Mouse (Mus musculus): ENCODE data around the gene Pde4d. TPM values are rescaled to one million over a fixed set of nuclear protein-coding genes. Genes with fewer than 3 reads are reported as not detected.

Pde4d gene
- polyA plus RNA-seq, 1 experiment from 2014 or later, result 20.5 TPM

DNA sequence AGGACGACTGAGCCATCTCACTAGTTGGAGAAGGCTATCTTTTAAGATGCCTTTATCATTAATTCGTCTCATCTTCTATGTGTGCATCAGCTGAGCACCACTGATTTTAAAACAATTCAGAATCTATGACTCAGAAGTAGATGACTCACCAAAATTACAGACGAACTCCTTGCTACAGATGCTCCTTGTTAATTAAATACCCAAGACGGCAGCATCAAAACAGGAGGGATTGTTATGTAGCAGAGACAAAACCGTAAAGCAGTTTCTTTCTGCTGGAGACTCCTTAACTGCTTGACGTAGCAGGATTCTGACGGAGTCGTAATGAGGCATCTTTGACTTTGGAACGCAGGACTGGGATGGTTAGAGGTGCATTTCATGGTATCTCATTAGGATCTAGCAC lies 1050.6 kb downstream of the Pde4d start:
- Histone ChIP-seq H3K27ac (ENCODE audit: low read length) (no peak overlapping the region), H3K4me3 (replicated peaks; ENCODE audit: low read length) (no peak overlapping the region), H3K36me3 (ENCODE audit: control insufficient read depth, insufficient read depth) (no peaks in the 10 kb centered on the region), H3K4me2 (ENCODE audit: low read length) (no peak overlapping the region), H3K9me3 (ENCODE audit: control insufficient read depth, low read length) (no peaks in the 10 kb centered on the region), H3K9ac (replicated peaks; ENCODE audit: low read depth, low read length) (no peak overlapping the region), H3K27me3 (replicated peaks; ENCODE audit: control insufficient read depth, insufficient read depth, low read length) (no peaks in the 10 kb centered on the region), H3K4me1 (replicated peaks; ENCODE audit: control insufficient read depth, insufficient read depth, low read length) (no peaks in the 10 kb centered on the region)
- 75% methylated on average over 9 of the region's 9 CpGs for WGBS
- no peak for ATAC-seq

DNA sequence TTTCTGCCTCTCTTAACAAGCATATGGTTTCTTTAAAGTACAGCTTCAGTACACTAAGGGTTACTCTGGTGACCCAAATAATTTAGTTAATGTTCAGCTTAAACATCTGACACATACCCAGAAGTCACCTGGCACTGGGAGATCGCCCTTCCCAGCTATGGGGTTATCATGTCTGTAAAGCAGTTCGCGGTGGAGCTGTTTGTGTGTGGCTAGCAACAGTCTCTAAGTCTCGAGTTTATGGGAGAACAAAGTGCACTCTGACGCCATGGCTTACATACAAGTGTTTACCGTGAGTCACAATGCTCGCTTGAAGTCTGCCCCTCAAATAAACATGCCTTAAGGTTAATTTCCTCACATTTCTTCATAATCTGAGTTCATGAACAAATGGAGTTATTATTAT lies 1053.0 kb downstream of the Pde4d start:
- Histone ChIP-seq H3K9me3 (ENCODE audit: control insufficient read depth, low read length) (no peaks in the 10 kb centered on the region), H3K36me3 (ENCODE audit: control insufficient read depth, insufficient read depth) (no peaks in the 10 kb centered on the region), H3K4me2 (ENCODE audit: low read length) (no peak overlapping the region), H3K27ac (ENCODE audit: low read length) (no peak overlapping the region), H3K4me1 (replicated peaks; ENCODE audit: control insufficient read depth, insufficient read depth, low read length) (no peaks in the 10 kb centered on the region), H3K4me3 (replicated peaks; ENCODE audit: low read length) (no peak overlapping the region), H3K27me3 (replicated peaks; ENCODE audit: control insufficient read depth, insufficient read depth, low read length) (no peaks in the 10 kb centered on the region), H3K9ac (replicated peaks; ENCODE audit: low read depth, low read length) (no peak overlapping the region)
- ATAC-seq, result no peak
- WGBS, result 89% methylated on average over 7 of the region's 7 CpGs

DNA sequence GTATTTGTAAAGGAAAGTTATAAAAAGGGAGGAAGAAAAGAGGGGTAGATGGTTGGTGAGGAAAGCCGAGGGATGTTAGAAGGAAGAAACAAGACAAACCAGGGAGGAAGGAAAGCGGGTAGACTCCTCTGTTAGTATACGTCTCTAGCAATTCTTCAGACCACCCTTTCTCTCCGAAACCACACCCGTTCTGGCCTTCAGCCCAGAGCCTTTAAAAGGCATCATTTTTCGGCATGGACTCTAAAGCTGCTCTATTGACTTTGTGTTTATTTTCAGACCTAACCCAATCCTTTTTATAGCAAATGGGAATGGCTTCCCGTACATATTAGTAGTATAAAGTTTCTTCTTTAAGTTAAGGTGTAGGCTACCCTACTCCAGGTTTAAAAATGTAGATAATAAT lies 1057.0 kb downstream of the Pde4d start:
- 69% methylated on average over 7 of the region's 7 CpGs for WGBS

DNA sequence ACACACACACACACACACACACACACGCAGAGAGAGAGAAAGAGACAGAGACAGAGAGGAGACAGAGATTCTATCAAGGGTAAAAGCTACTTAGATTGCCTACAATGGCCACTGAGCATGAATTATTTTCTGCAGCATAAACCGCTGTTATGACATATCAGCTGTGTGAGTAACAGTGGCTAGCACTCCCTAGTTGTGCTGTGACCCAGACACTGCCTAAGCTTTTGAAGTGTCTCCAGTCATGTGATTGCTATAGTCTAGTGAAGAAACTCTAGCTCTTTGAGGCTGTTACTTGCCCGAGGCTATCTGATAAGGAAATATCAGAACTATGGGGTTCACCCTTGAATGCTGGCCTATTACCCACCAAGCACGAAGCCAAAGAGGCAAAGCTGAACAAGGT lies 1058.7 kb downstream of the Pde4d start:
- 90% methylated on average over 4 of the region's 4 CpGs for WGBS
- H3K4me2 ChIP-seq (ENCODE audit: low read length), result no peak overlapping the region
- no peak for ATAC-seq

More for the DNA sequence above, 1057.0 kb downstream of the Pde4d start:
- Histone ChIP-seq H3K27me3 (replicated peaks; ENCODE audit: control insufficient read depth, insufficient read depth, low read length) (no peaks in the 10 kb centered on the region), H3K9me3 (ENCODE audit: control insufficient read depth, low read length) (no peaks in the 10 kb centered on the region), H3K4me1 (replicated peaks; ENCODE audit: control insufficient read depth, insufficient read depth, low read length) (no peaks in the 10 kb centered on the region), H3K36me3 (ENCODE audit: control insufficient read depth, insufficient read depth) (no peaks in the 10 kb centered on the region), H3K27ac (ENCODE audit: low read length) (no peak overlapping the region), H3K4me3 (replicated peaks; ENCODE audit: low read length) (no peak overlapping the region), H3K4me2 (ENCODE audit: low read length) (no peak overlapping the region), H3K9ac (replicated peaks; ENCODE audit: low read depth, low read length) (no peak overlapping the region)
- no peak for ATAC-seq

DNA sequence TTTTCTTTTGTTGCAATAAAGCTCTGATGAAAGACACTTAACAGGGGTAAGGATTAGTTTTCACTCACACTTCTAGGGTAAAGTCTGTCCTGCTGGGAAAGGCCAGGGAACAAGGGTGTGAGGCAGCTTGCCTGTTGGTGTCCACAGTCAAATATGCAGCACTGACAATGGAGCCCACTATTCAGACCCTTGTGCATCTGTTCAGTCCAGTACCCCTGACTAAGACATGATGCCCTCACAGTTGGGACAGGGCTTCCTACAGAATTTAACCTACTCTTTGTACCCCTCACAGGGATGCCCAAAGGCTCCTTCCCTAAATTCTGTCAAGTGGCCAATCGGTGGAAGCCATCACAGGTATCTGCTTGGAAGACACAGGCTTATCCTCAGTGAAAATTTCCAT lies 1068.4 kb downstream of the Pde4d start:
- no peak overlapping the region for H3K4me3 ChIP-seq (replicated peaks; ENCODE audit: low read length)
- H3K27me3 ChIP-seq (replicated peaks; ENCODE audit: control insufficient read depth, insufficient read depth, low read length), result no peaks in the 10 kb centered on the region
- H3K4me2 ChIP-seq (ENCODE audit: low read length), result no peak overlapping the region
- H3K9ac ChIP-seq (replicated peaks; ENCODE audit: low read depth, low read length), result no peak overlapping the region
- ATAC-seq, result no peak
- no peaks in the 10 kb centered on the region for H3K36me3 ChIP-seq (ENCODE audit: control insufficient read depth, insufficient read depth)
- H3K4me1 ChIP-seq (replicated peaks; ENCODE audit: control insufficient read depth, insufficient read depth, low read length), result 0 out of 2 replicates have a peak, but pooled peaks cover 2% of the 10 kb centered on the region
- H3K9me3 ChIP-seq (ENCODE audit: control insufficient read depth, low read length), result no peaks in the 10 kb centered on the region
- 87% methylated on average over 1 of the region's 1 CpGs for WGBS
- H3K27ac ChIP-seq (ENCODE audit: low read length), result no peak overlapping the region

More for the DNA sequence above, 1058.7 kb downstream of the Pde4d start:
- no peaks in the 10 kb centered on the region for H3K36me3 ChIP-seq (ENCODE audit: control insufficient read depth, insufficient read depth)
- H3K27ac ChIP-seq (ENCODE audit: low read length), result no peak overlapping the region
- H3K4me1 ChIP-seq (replicated peaks; ENCODE audit: control insufficient read depth, insufficient read depth, low read length), result no peaks in the 10 kb centered on the region
- no peak overlapping the region for H3K4me3 ChIP-seq (replicated peaks; ENCODE audit: low read length)
- H3K9me3 ChIP-seq (ENCODE audit: control insufficient read depth, low read length), result no peaks in the 10 kb centered on the region
- no peak overlapping the region for H3K9ac ChIP-seq (replicated peaks; ENCODE audit: low read depth, low read length)
- no peaks in the 10 kb centered on the region for H3K27me3 ChIP-seq (replicated peaks; ENCODE audit: control insufficient read depth, insufficient read depth, low read length)

DNA sequence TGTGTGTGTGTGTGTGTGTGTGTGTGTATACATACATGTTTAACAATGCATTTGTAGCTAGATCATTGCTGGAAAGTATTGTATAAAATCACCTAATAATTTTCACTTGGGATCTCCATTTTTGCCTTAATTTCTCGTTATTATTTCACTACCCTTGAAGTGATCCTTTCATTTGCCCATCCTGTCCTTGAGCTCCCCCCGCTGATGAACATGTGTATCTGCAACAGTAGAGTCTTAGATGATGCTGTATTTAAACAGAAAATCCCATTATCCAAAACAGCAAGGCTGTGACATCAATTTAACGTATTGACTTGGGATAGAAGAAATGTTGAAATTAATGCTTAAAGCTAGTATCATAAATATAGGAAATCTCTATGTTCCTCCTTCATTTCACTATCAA lies 1069.7 kb downstream of the Pde4d start:
- no peaks in the 10 kb centered on the region for H3K27me3 ChIP-seq (replicated peaks; ENCODE audit: control insufficient read depth, insufficient read depth, low read length)
- no peak overlapping the region for H3K4me2 ChIP-seq (ENCODE audit: low read length)
- H3K9me3 ChIP-seq (ENCODE audit: control insufficient read depth, low read length), result no peaks in the 10 kb centered on the region
- H3K4me1 ChIP-seq (replicated peaks; ENCODE audit: control insufficient read depth, insufficient read depth, low read length), result 0 out of 2 replicates have a peak, but pooled peaks cover 2% of the 10 kb centered on the region
- no peaks in the 10 kb centered on the region for H3K36me3 ChIP-seq (ENCODE audit: control insufficient read depth, insufficient read depth)
- 33% methylated on average over 3 of the region's 3 CpGs for WGBS
- H3K27ac ChIP-seq (ENCODE audit: low read length), result no peak overlapping the region
- ATAC-seq, result no peak
- H3K9ac ChIP-seq (replicated peaks; ENCODE audit: low read depth, low read length), result no peak overlapping the region
- H3K4me3 ChIP-seq (replicated peaks; ENCODE audit: low read length), result no peak overlapping the region

DNA sequence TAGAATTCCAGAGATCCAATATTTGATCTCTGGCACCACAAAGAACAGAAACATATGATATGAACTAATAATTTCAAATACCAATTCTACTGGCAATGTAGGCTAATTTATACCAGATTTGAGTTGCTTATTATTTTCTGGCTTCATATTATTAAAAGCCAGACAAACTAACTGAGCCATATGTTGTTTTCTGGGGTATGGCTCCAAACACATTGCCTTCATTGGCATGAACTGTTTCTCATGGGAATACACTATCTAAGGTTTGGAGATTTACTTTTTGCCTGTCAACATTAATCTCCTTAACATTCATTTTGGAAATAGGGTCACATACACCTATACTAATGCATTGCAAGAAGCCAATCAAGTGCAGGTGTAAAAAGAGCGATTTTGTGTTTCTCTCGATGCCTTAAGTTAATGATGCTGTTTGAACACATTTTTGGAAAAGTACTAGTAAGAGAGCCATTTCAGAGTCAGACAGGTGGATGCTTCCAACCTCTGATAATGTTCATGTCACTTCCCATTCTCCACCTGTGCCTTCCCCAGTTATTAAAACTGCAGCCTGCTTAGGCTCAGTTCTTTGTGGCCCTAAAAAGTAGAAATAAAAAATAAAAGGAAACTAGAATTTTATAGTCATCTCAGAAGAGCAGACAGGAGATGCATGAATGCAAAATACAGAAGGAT lies 1070.4 kb downstream of the Pde4d start:
- H3K4me1 ChIP-seq (replicated peaks; ENCODE audit: control insufficient read depth, insufficient read depth, low read length), result no peaks in the 10 kb centered on the region
- H3K9me3 ChIP-seq (ENCODE audit: control insufficient read depth, low read length), result no peaks in the 10 kb centered on the region
- H3K27me3 ChIP-seq (replicated peaks; ENCODE audit: control insufficient read depth, insufficient read depth, low read length), result no peaks in the 10 kb centered on the region
- 79% methylated on average over 2 of the region's 2 CpGs for WGBS
- H3K36me3 ChIP-seq (ENCODE audit: control insufficient read depth, insufficient read depth), result no peaks in the 10 kb centered on the region
- H3K27ac ChIP-seq (ENCODE audit: low read length), result no peak overlapping the region
- no peak overlapping the region for H3K4me3 ChIP-seq (replicated peaks; ENCODE audit: low read length)
- peak; percentile 54 for ATAC-seq
- H3K4me2 ChIP-seq (ENCODE audit: low read length), result no peak overlapping the region
- H3K9ac ChIP-seq (replicated peaks; ENCODE audit: low read depth, low read length), result no peak overlapping the region

DNA sequence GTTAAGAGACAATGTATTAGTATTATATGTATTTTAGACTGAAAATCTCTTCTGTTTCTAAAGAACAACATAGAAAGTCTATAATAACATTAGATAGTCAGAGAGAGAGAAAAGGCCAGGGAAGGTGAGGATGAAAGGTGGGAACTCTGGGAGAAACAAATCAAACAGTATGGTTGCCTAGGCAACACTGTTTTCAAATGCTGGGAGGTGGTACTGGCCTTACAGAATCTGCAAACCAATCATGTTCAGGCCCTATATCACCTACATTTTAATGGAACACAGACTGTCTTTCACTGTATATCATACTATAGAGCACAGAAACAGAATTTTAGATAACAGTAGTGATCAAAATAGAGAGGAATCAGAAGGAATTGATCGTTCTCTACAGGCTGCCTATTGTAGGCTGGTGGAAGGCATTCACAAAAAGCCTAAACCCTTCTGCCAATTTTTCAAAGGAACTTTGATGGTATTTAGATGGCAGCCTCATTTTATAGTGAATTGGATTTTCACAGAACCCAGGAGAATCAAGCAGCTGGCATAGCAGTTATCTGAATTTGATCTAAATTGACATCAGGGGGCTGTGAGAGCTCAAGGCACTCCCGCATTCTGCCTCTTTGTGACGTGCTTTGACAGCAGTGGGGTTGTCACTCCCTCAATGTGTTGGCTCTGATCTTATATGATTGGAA lies 1084.2 kb downstream of the Pde4d start:
- no peak overlapping the region for H3K4me3 ChIP-seq (replicated peaks; ENCODE audit: low read length)
- no peak overlapping the region for H3K4me2 ChIP-seq (ENCODE audit: low read length)

DNA sequence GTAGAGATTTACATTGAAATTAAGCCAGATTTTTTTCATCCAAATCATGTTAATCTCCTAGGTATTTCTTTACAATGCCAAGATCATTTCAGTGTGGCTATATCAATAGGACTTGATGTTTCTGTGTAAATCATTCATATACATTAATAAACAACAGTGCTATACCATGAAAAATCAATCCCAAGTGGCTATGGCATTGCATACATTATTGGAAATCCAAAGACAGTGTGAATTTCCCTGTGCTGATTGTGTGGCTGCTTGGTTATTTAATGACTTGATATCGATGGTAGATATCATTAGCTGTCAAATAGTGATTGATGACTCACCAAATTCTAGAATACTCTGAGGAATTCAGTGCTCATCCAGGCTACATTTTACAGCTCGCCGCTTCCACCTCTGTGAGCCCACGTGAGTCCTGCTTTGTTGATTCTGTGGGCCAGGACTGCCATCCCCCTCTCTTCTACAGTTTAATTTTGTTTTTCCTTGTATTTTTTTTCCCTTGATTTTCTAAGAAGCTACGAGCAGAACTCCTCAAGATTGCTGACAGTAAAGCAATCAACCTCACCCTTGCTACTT lies 1085.0 kb downstream of the Pde4d start:
- Histone ChIP-seq H3K4me3 (replicated peaks; ENCODE audit: low read length) (no peak overlapping the region), H3K27me3 (replicated peaks; ENCODE audit: control insufficient read depth, insufficient read depth, low read length) (no peaks in the 10 kb centered on the region), H3K9me3 (ENCODE audit: control insufficient read depth, low read length) (no peaks in the 10 kb centered on the region), H3K4me1 (replicated peaks; ENCODE audit: control insufficient read depth, insufficient read depth, low read length) (peaks cover 12% of the 10 kb centered on the region), H3K27ac (ENCODE audit: low read length) (peak overlapping the region; percentile 74), H3K36me3 (ENCODE audit: control insufficient read depth, insufficient read depth) (no peaks in the 10 kb centered on the region), H3K9ac (replicated peaks; ENCODE audit: low read depth, low read length) (no peak overlapping the region), H3K4me2 (ENCODE audit: low read length) (no peak overlapping the region)
- ATAC-seq, result no peak
- 82% methylated on average over 5 of the region's 5 CpGs for WGBS

More for the DNA sequence above, 1084.2 kb downstream of the Pde4d start:
- WGBS, result 30% methylated on average over 3 of the region's 3 CpGs
- Histone ChIP-seq H3K9ac (replicated peaks; ENCODE audit: low read depth, low read length) (no peak overlapping the region), H3K27ac (ENCODE audit: low read length) (peak overlapping the region; percentile 74), H3K36me3 (ENCODE audit: control insufficient read depth, insufficient read depth) (no peaks in the 10 kb centered on the region), H3K4me1 (replicated peaks; ENCODE audit: control insufficient read depth, insufficient read depth, low read length) (peaks cover 12% of the 10 kb centered on the region), H3K27me3 (replicated peaks; ENCODE audit: control insufficient read depth, insufficient read depth, low read length) (no peaks in the 10 kb centered on the region), H3K9me3 (ENCODE audit: control insufficient read depth, low read length) (no peaks in the 10 kb centered on the region)
- ATAC-seq, result peak; percentile 91

Data from forebrain, embryonic 16.5 days (tissue).